Mouse (Mus musculus): ENCODE measurements around the gene Mettl8. TPM values are rescaled to one million over a fixed set of nuclear protein-coding genes. Genes with fewer than 3 reads are reported as not detected.

The Mettl8 gene
- polyA plus RNA-seq, 1 experiment from 2014 or later, result 14.9 TPM

- H3K9me3 ChIP-seq (ENCODE audit: control insufficient read depth, low read length), result no peaks in the 10 kb centered on the region
- H3K36me3 ChIP-seq (ENCODE audit: control insufficient read depth, insufficient read depth, low read length), result no peaks in the 10 kb centered on the region
- DNase-seq (ENCODE audit: low spot score) (no peak), ATAC-seq (replicated peaks; ENCODE audit: low FRiP score, low TSS enrichment, low read depth) (no peak)
- H3K4me1 ChIP-seq (replicated peaks; ENCODE audit: control insufficient read depth, insufficient read depth, low read length), result no peaks in the 10 kb centered on the region
- 84% methylated on average over 21 of the region's 21 CpGs for WGBS
- no peak overlapping the region for H3K9ac ChIP-seq (ENCODE audit: low read length)
- H3K4me3 ChIP-seq (ENCODE audit: low read depth, low read length), result no peak overlapping the region; the same call in 1 of the 2 replicates
- H3K27ac ChIP-seq (ENCODE audit: low read depth), result no peak overlapping the region
- H3K4me2 ChIP-seq (ENCODE audit: low read length), result no peak overlapping the region
- no peaks in the 10 kb centered on the region for H3K27me3 ChIP-seq (replicated peaks; ENCODE audit: control insufficient read depth, insufficient read depth, low read length)
Observed at GRCm38 (mm10) chr2:70938844-70939494, 116.4 kb downstream of the Mettl8 start.

GRCm38 (mm10) chr2:70934772-70935171 is 120.6 kb downstream of the Mettl8 start:
- DNase-seq (ENCODE audit: low spot score), result no peak
- Histone ChIP-seq H3K9ac (ENCODE audit: low read length) (no peak overlapping the region), H3K27me3 (replicated peaks; ENCODE audit: control insufficient read depth, insufficient read depth, low read length) (no peaks in the 10 kb centered on the region), H3K9me3 (ENCODE audit: control insufficient read depth, low read length) (no peaks in the 10 kb centered on the region), H3K4me3 (ENCODE audit: low read depth, low read length) (no peak overlapping the region), H3K36me3 (ENCODE audit: control insufficient read depth, insufficient read depth, low read length) (no peaks in the 10 kb centered on the region), H3K4me2 (ENCODE audit: low read length) (no peak overlapping the region), H3K4me1 (replicated peaks; ENCODE audit: control insufficient read depth, insufficient read depth, low read length) (no peaks in the 10 kb centered on the region), H3K27ac (ENCODE audit: low read depth) (no peak overlapping the region)
- ATAC-seq (replicated peaks; ENCODE audit: low FRiP score, low TSS enrichment, low read depth), result no peak
- 80% methylated on average over 8 of the region's 8 CpGs for WGBS

- H3K27ac ChIP-seq (ENCODE audit: low read depth), result no peak overlapping the region
- H3K4me3 ChIP-seq (ENCODE audit: low read depth, low read length), result no peak overlapping the region
- no peaks in the 10 kb centered on the region for H3K27me3 ChIP-seq (replicated peaks; ENCODE audit: control insufficient read depth, insufficient read depth, low read length)
- DNase-seq (ENCODE audit: low spot score), result no peak
- H3K36me3 ChIP-seq (ENCODE audit: control insufficient read depth, insufficient read depth, low read length), result no peaks in the 10 kb centered on the region
- ATAC-seq (replicated peaks; ENCODE audit: low FRiP score, low TSS enrichment, low read depth), result no peak
- H3K9me3 ChIP-seq (ENCODE audit: control insufficient read depth, low read length), result no peaks in the 10 kb centered on the region
- no peak overlapping the region for H3K4me2 ChIP-seq (ENCODE audit: low read length)
- no peak overlapping the region for H3K9ac ChIP-seq (ENCODE audit: low read length)
- 94% methylated on average over 1 of the region's 1 CpGs for WGBS
- no peaks in the 10 kb centered on the region for H3K4me1 ChIP-seq (replicated peaks; ENCODE audit: control insufficient read depth, insufficient read depth, low read length)
Observed at GRCm38 (mm10) chr2:70933516-70933915, 121.9 kb downstream of the Mettl8 start.

- Histone ChIP-seq H3K36me3 (ENCODE audit: control insufficient read depth, insufficient read depth, low read length) (no peaks in the 10 kb centered on the region), H3K9ac (ENCODE audit: low read length) (no peak overlapping the region), H3K27ac (ENCODE audit: low read depth) (no peak overlapping the region), H3K4me1 (replicated peaks; ENCODE audit: control insufficient read depth, insufficient read depth, low read length) (no peaks in the 10 kb centered on the region), H3K9me3 (ENCODE audit: control insufficient read depth, low read length) (no peaks in the 10 kb centered on the region), H3K4me2 (ENCODE audit: low read length) (no peak overlapping the region), H3K4me3 (ENCODE audit: low read depth, low read length) (no peak overlapping the region), H3K27me3 (replicated peaks; ENCODE audit: control insufficient read depth, insufficient read depth, low read length) (no peaks in the 10 kb centered on the region)
- DNase-seq (ENCODE audit: low spot score), result no peak
- ATAC-seq (replicated peaks; ENCODE audit: low FRiP score, low TSS enrichment, low read depth), result no peak
- 68% methylated on average over 4 of the region's 4 CpGs for WGBS
Observed at GRCm38 (mm10) chr2:70932965-70933364, 122.4 kb downstream of the Mettl8 start.

- no peak for DNase-seq (ENCODE audit: low spot score)
- WGBS, result 84% methylated on average over 11 of the region's 11 CpGs
- no peaks in the 10 kb centered on the region for H3K36me3 ChIP-seq (ENCODE audit: control insufficient read depth, insufficient read depth, low read length)
- no peaks in the 10 kb centered on the region for H3K27me3 ChIP-seq (replicated peaks; ENCODE audit: control insufficient read depth, insufficient read depth, low read length)
- H3K4me2 ChIP-seq (ENCODE audit: low read length), result no peak overlapping the region
- no peaks in the 10 kb centered on the region for H3K9me3 ChIP-seq (ENCODE audit: control insufficient read depth, low read length)
- H3K4me1 ChIP-seq (replicated peaks; ENCODE audit: control insufficient read depth, insufficient read depth, low read length), result no peaks in the 10 kb centered on the region
- no peak overlapping the region for H3K4me3 ChIP-seq (ENCODE audit: low read depth, low read length)
- H3K27ac ChIP-seq (ENCODE audit: low read depth), result no peak overlapping the region
- ATAC-seq (replicated peaks; ENCODE audit: low FRiP score, low TSS enrichment, low read depth), result no peak
- no peak overlapping the region for H3K9ac ChIP-seq (ENCODE audit: low read length)
Observed at GRCm38 (mm10) chr2:70930631-70931288, 124.6 kb downstream of the Mettl8 start.

- H3K27me3 ChIP-seq (replicated peaks; ENCODE audit: control insufficient read depth, insufficient read depth, low read length), result no peaks in the 10 kb centered on the region
- no peak for DNase-seq (ENCODE audit: low spot score)
- H3K36me3 ChIP-seq (ENCODE audit: control insufficient read depth, insufficient read depth, low read length), result no peaks in the 10 kb centered on the region
- no peak overlapping the region for H3K4me2 ChIP-seq (ENCODE audit: low read length)
- no peak overlapping the region for H3K27ac ChIP-seq (ENCODE audit: low read depth)
- H3K4me3 ChIP-seq (ENCODE audit: low read depth, low read length), result no peak overlapping the region
- 81% methylated on average over 11 of the region's 11 CpGs for WGBS
- no peak overlapping the region for H3K9ac ChIP-seq (ENCODE audit: low read length)
- ATAC-seq (replicated peaks; ENCODE audit: low FRiP score, low TSS enrichment, low read depth), result no peak
- no peaks in the 10 kb centered on the region for H3K9me3 ChIP-seq (ENCODE audit: control insufficient read depth, low read length)
- H3K4me1 ChIP-seq (replicated peaks; ENCODE audit: control insufficient read depth, insufficient read depth, low read length), result no peaks in the 10 kb centered on the region
Observed at GRCm38 (mm10) chr2:70929714-70930113, 125.7 kb downstream of the Mettl8 start.

GRCm38 (mm10) chr2:70924049-70924448 is 131.3 kb downstream of the Mettl8 start:
- ATAC-seq (replicated peaks; ENCODE audit: low FRiP score, low TSS enrichment, low read depth) (no peak), DNase-seq (ENCODE audit: low spot score) (no peak)
- Histone ChIP-seq H3K27me3 (replicated peaks; ENCODE audit: control insufficient read depth, insufficient read depth, low read length) (no peaks in the 10 kb centered on the region), H3K4me1 (replicated peaks; ENCODE audit: control insufficient read depth, insufficient read depth, low read length) (no peaks in the 10 kb centered on the region; the same call in 1 of the 2 replicates), H3K9me3 (ENCODE audit: control insufficient read depth, low read length) (no peaks in the 10 kb centered on the region), H3K9ac (ENCODE audit: low read length) (no peak overlapping the region), H3K27ac (ENCODE audit: low read depth) (no peak overlapping the region), H3K4me3 (ENCODE audit: low read depth, low read length) (no peak overlapping the region), H3K36me3 (ENCODE audit: control insufficient read depth, insufficient read depth, low read length) (no peaks in the 10 kb centered on the region), H3K4me2 (ENCODE audit: low read length) (no peak overlapping the region)
- WGBS, result 76% methylated on average over 1 of the region's 1 CpGs

- no peak for DNase-seq (ENCODE audit: low spot score)
- Histone ChIP-seq H3K9ac (ENCODE audit: low read length) (no peak overlapping the region), H3K9me3 (ENCODE audit: control insufficient read depth, low read length) (no peaks in the 10 kb centered on the region), H3K4me1 (replicated peaks; ENCODE audit: control insufficient read depth, insufficient read depth, low read length) (no peaks in the 10 kb centered on the region; the same call in 1 of the 2 replicates), H3K36me3 (ENCODE audit: control insufficient read depth, insufficient read depth, low read length) (no peaks in the 10 kb centered on the region), H3K27ac (ENCODE audit: low read depth) (no peak overlapping the region), H3K4me3 (ENCODE audit: low read depth, low read length) (no peak overlapping the region), H3K4me2 (ENCODE audit: low read length) (no peak overlapping the region), H3K27me3 (replicated peaks; ENCODE audit: control insufficient read depth, insufficient read depth, low read length) (no peaks in the 10 kb centered on the region)
- WGBS, result 74% methylated on average over 6 of the region's 6 CpGs
- no peak for ATAC-seq (replicated peaks; ENCODE audit: low FRiP score, low TSS enrichment, low read depth)
Observed at GRCm38 (mm10) chr2:70922814-70923213, 132.6 kb downstream of the Mettl8 start.
